ENCODE assay signal across 8 mouse cellular contexts in genomic region chr6:87887594-87888233, GRCm38 (mm10). TPM values are rescaled to one million over a fixed set of nuclear protein-coding genes. Genes with fewer than 3 reads are reported as not detected.
DNase-seq lines count a peak whose midpoint lies in the region; ATAC-seq and TF ChIP-seq lines count a peak whose summit lies in the region.

Copg1 (plus strand) TSS chr6:87887814.

- no peak for TF ChIP-seq POLR2A in bone marrow macrophage, adult 2 months (IDR thresholded peaks at IDR 0.05; ENCODE audit: borderline replicate concordance, low read depth, low read length)
- TF ChIP-seq POLR2A in embryonic fibroblast, embryonic 13.5 days (IDR thresholded peaks at IDR 0.05; ENCODE audit: low read depth, low read length), result peak; percentile 98

- H3K9ac ChIP-seq in kidney, embryonic 14.5 days (ENCODE audit: low read depth, low read length), result peak within 1 kb of the TSS; percentile 87
- peak within 1 kb of the TSS; percentile 86 for H3K9ac ChIP-seq in limb, embryonic 15.5 days

- H3K4me3 ChIP-seq in bone marrow macrophage, adult 2 months (ENCODE audit: insufficient read depth, low read length), result peak within 1 kb of the TSS; percentile 86
- H3K4me3 ChIP-seq in embryonic fibroblast, embryonic 13.5 days (ENCODE audit: insufficient read depth, low read length), result peak within 1 kb of the TSS; percentile 97
- peak within 1 kb of the TSS; percentile 77 for H3K4me3 ChIP-seq in kidney, embryonic 14.5 days (ENCODE audit: low read length)
- peak within 1 kb of the TSS; percentile 81 for H3K4me3 ChIP-seq in limb, embryonic 15.5 days

- H3K36me3 ChIP-seq in kidney, embryonic 14.5 days (ENCODE audit: control insufficient read depth, insufficient read depth, low read length), result peaks cover 39% of the 10 kb centered on the region
- peaks cover 37% of the 10 kb centered on the region for H3K36me3 ChIP-seq in limb, embryonic 15.5 days

- TF ChIP-seq CTCF in bone marrow macrophage, adult 2 months (IDR thresholded peaks at IDR 0.05; ENCODE audit: low read depth, low read length), result peak; percentile 55
- peak; percentile 64 for TF ChIP-seq CTCF in embryonic fibroblast, embryonic 13.5 days (IDR thresholded peaks at IDR 0.05; ENCODE audit: borderline replicate concordance, insufficient read depth, low read length)

- peak; percentile 97 for ATAC-seq in kidney, embryonic 14.5 days (ENCODE audit: low FRiP score, low TSS enrichment)
- peak; percentile 93 for ATAC-seq in limb, embryonic 15.5 days (ENCODE audit: insufficient number of reproducible peaks, low FRiP score, low TSS enrichment, low read depth)

- H3K9me3 ChIP-seq in kidney, embryonic 14.5 days (ENCODE audit: control insufficient read depth, low read length), result no peaks in the 10 kb centered on the region
- no peaks in the 10 kb centered on the region for H3K9me3 ChIP-seq in limb, embryonic 15.5 days

- under 1% methylated on average over 31 of the region's 31 CpGs for WGBS in kidney, embryonic 14.5 days
- WGBS in limb, embryonic 15.5 days, result 0% methylated on average over 31 of the region's 31 CpGs

- peaks cover 8% of the 10 kb centered on the region for H3K4me1 ChIP-seq in bone marrow macrophage, adult 2 months (ENCODE audit: control insufficient read depth, insufficient read depth, low read length)
- H3K4me1 ChIP-seq in embryonic fibroblast, embryonic 13.5 days (ENCODE audit: control insufficient read depth, insufficient read depth, low read length), result 0 out of 2 replicates have a peak, but pooled peaks cover 3% of the 10 kb centered on the region
- H3K4me1 ChIP-seq in kidney, embryonic 14.5 days (ENCODE audit: control insufficient read depth, insufficient read depth, low read length), result peaks cover 7% of the 10 kb centered on the region; the same call in 1 of the 2 replicates
- peaks cover 8% of the 10 kb centered on the region for H3K4me1 ChIP-seq in limb, embryonic 15.5 days

- peak within 1 kb of the TSS; percentile 75 for H3K4me2 ChIP-seq in kidney, embryonic 14.5 days (replicated peaks; ENCODE audit: low read depth, low read length)
- H3K4me2 ChIP-seq in limb, embryonic 15.5 days, result peak within 1 kb of the TSS; percentile 57

- peak; percentile 99 for DNase-seq in A20 (ENCODE audit: low read depth, low spot score)
- peak; percentile 99 to 100 for DNase-seq in heart, adult 9 months (ENCODE audit: low spot score in 2 of 2)
- DNase-seq in monocyte, adult 2 months (ENCODE audit: low read depth in 1 of 2, low spot score in 2 of 2), result peak; percentile 98 to 100
- peak; percentile 100 for DNase-seq in spleen, postnatal 36 days (ENCODE audit: low spot score in 2 of 2)

- no peak within 1 kb of the TSS for H3K27ac ChIP-seq in bone marrow macrophage, adult 2 months (ENCODE audit: insufficient read depth, low read depth, low read length)
- peak within 1 kb of the TSS; percentile 56 for H3K27ac ChIP-seq in embryonic fibroblast, embryonic 13.5 days (ENCODE audit: insufficient read depth, low read length)
- peak within 1 kb of the TSS; percentile 67; the same call in 1 of the 2 replicates for H3K27ac ChIP-seq in kidney, embryonic 14.5 days (ENCODE audit: low read depth, low read length)
- H3K27ac ChIP-seq in limb, embryonic 15.5 days, result peak within 1 kb of the TSS; percentile 91

- H3K27me3 ChIP-seq in kidney, embryonic 14.5 days (ENCODE audit: control insufficient read depth, insufficient read depth, low read length), result no peaks in the 10 kb centered on the region
- no peaks in the 10 kb centered on the region for H3K27me3 ChIP-seq in limb, embryonic 15.5 days

RNA-seq across cellular contexts. Expression of gene Copg1, which starts in this region (rescaled TPM):
- 49.5 and 51.7 TPM in 2 replicates for polyA plus RNA-seq in bone marrow macrophage, adult 2 months (2012; ENCODE audit: insufficient read depth, insufficient read length, missing spikeins)
- polyA plus RNA-seq in embryonic fibroblast, embryonic 13.5 days (2011; ENCODE audit: insufficient read length, low read depth, missing spikeins), result 230 TPM in 2 replicates
- 84.6 and 156 TPM in 2 replicates for polyA plus RNA-seq in kidney, embryonic 14.5 days (2014; fragmentation: Nextera tagmentation; extraction: Ambion mirVana)
- 183 and 189 TPM in 2 replicates for polyA plus RNA-seq in limb, embryonic 15.5 days (2015; fragmentation: Nextera tagmentation; extraction: Ambion mirVana)
